Mouse (Mus musculus) limb, embryonic 12.5 days (tissue): ENCODE measurements at regions not wholly inside any gene's neighbourhood (a gene's known extent, or its start where the extent isn't known, plus 50 kb on each side); places are given as distances from the start of the nearest gene placed in this dataset.

Experiments
- ATAC-seq: fragments of 200-750 bp; cut with Nextera tagmentation; 2 replicates; pipeline ENCODE4 v1.8.0; 2017; ENCODE audit warnings: low read depth, moderate TSS enrichment; ENCODE audit not compliant: insufficient number of reproducible peaks, insufficient read depth, low FRiP score, low TSS enrichment
- H3K27ac ChIP-seq: fragments of 300-500 bp; sonication (generic); 2 replicates; pipeline ENCODE4 v1.5.1; 2016; ENCODE audit warnings: mild to moderate bottlenecking, moderate library complexity
- H3K27me3 ChIP-seq: fragments of 300-500 bp; sonication (generic); 2 replicates; pipeline ENCODE4 v1.6.1; 2016; ENCODE audit warnings: mild to moderate bottlenecking, moderate library complexity
- H3K36me3 ChIP-seq: fragments of 300-500 bp; sonication (generic); 2 replicates; pipeline ENCODE4 v1.6.1; 2016; ENCODE audit warnings: mild to moderate bottlenecking, moderate library complexity
- H3K4me1 ChIP-seq: fragments of 300-500 bp; sonication (generic); replicated peaks from 2 replicates; pipeline ENCODE4 v1.6.1; 2016
- H3K4me2 ChIP-seq: fragments of 300-500 bp; sonication (generic); 2 replicates; pipeline ENCODE4 v1.6.1; 2016; ENCODE audit warnings: mild to moderate bottlenecking, moderate library complexity
- H3K4me3 ChIP-seq: fragments of 300-500 bp; sonication (generic); replicated peaks from 2 replicates; pipeline ENCODE4 v1.5.1; 2016; ENCODE audit warnings: mild to moderate bottlenecking
- H3K9ac ChIP-seq: fragments of 300-500 bp; sonication (generic); replicated peaks from 2 replicates; pipeline ENCODE4 v1.6.1; 2016; ENCODE audit warnings: mild to moderate bottlenecking, moderate library complexity
- H3K9me3 ChIP-seq: fragments of 300-500 bp; sonication (generic); 2 replicates; pipeline ENCODE4 v1.6.1; 2016; ENCODE audit warnings: mild to moderate bottlenecking, moderate library complexity
- WGBS: fragments of 180-500 bp; shearing (Covaris S2); methylation state at CpG from one replicate; pipeline ENCODE4 v1.1.7; 2016; 5-methylcytosine and 5-hydroxymethylcytosine counted together

DNA sequence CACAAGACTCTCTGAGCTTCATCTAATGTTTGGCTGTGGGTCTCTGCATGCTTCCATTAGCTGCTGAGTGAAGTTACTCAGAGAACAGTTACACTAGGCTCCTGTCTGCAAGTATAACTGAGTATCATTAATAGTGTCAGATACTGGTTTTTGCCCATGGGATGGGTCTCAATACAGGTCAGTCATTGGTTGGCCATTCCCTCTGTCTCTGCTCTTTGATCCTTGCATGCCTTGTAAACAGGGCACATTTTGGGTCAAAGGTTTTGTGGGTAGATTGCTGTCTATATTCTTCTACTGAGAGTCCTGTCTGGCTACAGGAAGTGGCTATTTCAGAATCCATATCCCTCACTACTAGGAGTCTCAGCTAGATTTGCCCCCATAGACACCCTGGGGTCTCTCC lies 2864.7 kb upstream of the Lrrc6 start:
- Histone ChIP-seq H3K9me3 (no peaks in the 10 kb centered on the region), H3K4me2 (no peak overlapping the region), H3K4me1 (no peaks in the 10 kb centered on the region), H3K27me3 (no peaks in the 10 kb centered on the region), H3K27ac (no peak overlapping the region), H3K4me3 (no peak overlapping the region), H3K9ac (no peak overlapping the region), H3K36me3 (no peaks in the 10 kb centered on the region)
- no peak for ATAC-seq

DNA sequence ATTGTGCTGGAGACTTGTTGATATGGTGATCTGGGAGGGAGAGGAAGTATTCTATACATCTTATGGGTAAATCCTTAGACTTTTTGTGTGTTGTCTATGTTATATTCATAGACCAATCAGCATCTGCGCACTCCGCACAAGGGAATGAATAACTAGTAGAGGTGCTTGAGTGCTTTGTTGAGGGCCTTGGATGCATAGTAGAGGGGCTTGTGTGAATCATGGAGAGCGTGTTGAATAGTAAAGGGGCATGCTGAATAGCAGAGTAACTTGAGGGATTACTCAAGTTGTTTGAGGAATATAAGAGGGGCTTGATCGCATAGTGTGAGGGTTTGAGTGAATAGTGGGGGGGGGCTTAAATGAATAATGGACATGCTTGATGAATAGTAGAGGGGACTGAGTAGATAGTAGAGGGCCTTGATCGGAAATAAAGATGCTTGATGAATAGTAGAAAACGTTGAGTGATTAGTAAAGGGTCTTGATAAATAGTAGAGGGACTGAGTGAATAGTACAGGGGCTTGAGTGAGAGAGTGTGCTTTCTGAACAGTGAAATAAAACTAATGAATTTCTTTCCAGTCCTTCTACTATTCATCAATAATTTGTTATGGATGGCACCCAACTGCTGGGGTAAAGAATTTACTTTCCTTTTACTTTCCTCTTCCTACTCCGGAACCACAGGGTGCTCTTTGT lies 2849.5 kb upstream of the Lrrc6 start:
- 89% methylated on average over 7 of the region's 7 CpGs for WGBS
- ATAC-seq, result no peak

DNA sequence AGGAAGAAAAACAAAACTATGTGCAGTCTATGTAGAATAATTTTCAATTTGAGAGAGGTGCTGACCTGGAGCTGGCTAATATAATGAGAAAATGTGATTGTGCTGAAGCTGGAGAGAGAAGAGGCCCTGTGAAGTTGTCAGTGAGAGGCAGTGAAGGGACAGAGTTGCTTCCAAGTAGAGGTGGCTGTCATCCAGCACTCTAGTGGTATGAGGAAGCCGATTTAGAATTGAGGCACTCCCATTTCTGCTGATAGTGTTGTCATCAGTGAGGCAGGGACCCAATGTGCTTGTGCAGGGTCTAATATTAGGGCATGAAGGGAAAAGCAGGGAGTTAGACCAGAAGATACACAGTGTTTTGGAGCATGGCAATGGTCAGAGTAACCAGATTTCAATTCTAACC lies 2845.4 kb upstream of the Lrrc6 start:
- Histone ChIP-seq H3K4me3 (no peak overlapping the region), H3K27ac (no peak overlapping the region), H3K36me3 (no peaks in the 10 kb centered on the region), H3K9ac (no peak overlapping the region), H3K27me3 (no peaks in the 10 kb centered on the region), H3K4me1 (no peaks in the 10 kb centered on the region), H3K9me3 (no peaks in the 10 kb centered on the region), H3K4me2 (no peak overlapping the region)
- 88% methylated on average over 1 of the region's 1 CpGs for WGBS
- ATAC-seq, result no peak

More for the DNA sequence above, 2849.5 kb upstream of the Lrrc6 start:
- Histone ChIP-seq H3K27me3 (no peaks in the 10 kb centered on the region), H3K36me3 (no peaks in the 10 kb centered on the region), H3K4me1 (no peaks in the 10 kb centered on the region), H3K4me3 (no peak overlapping the region), H3K9ac (no peak overlapping the region), H3K27ac (no peak overlapping the region), H3K9me3 (no peaks in the 10 kb centered on the region), H3K4me2 (no peak overlapping the region)

DNA sequence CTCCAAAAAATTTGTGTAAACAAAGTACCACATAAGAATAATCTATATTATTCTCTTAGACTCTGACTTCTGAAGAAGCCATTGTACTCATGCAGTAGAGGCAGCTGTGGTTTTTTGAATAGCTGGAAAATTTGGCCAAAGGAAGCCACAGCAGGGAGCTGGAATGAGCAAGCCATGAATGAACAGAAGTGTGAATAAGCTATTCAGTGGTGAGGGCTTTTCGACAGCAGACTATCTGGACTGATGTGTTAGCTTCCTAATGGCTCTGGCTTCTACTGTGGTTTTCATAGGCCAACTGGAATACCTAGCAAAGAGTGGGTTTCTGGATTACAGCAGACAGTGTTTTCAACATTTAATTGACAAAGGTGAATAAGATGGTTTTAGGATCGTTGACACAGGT lies 2842.0 kb upstream of the Lrrc6 start:
- Histone ChIP-seq H3K27me3 (no peaks in the 10 kb centered on the region), H3K4me2 (no peak overlapping the region), H3K4me3 (no peak overlapping the region), H3K9ac (no peak overlapping the region), H3K36me3 (no peaks in the 10 kb centered on the region), H3K4me1 (no peaks in the 10 kb centered on the region), H3K27ac (no peak overlapping the region), H3K9me3 (no peaks in the 10 kb centered on the region)
- 74% methylated on average over 2 of the region's 2 CpGs for WGBS
- ATAC-seq, result no peak

DNA sequence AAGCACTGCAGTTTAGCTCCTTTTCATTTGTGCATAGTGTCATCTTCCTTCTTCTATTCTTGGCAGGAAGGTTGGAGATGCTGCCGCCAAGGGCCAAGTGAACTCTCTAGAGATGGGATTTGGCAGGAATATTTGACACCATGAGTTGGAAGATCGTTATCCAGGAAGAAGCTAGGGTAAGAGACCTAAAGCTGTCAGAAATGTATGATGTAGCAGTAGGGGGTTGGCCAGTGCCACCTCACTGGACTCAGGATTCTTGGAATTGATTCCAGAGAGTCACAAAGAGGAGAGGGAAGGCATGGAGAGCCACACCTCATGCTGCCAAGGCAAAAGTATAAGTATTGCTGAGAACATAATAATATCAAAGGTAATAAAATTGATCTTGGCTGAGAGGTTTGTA lies 2835.8 kb upstream of the Lrrc6 start:
- WGBS, result 75% methylated on average over 2 of the region's 2 CpGs
- H3K9ac ChIP-seq, result no peak overlapping the region
- no peaks in the 10 kb centered on the region for H3K4me1 ChIP-seq
- no peak overlapping the region for H3K27ac ChIP-seq
- no peaks in the 10 kb centered on the region for H3K36me3 ChIP-seq
- no peak for ATAC-seq
- H3K9me3 ChIP-seq, result no peaks in the 10 kb centered on the region
- no peak overlapping the region for H3K4me3 ChIP-seq
- H3K4me2 ChIP-seq, result no peak overlapping the region
- H3K27me3 ChIP-seq, result no peaks in the 10 kb centered on the region

DNA sequence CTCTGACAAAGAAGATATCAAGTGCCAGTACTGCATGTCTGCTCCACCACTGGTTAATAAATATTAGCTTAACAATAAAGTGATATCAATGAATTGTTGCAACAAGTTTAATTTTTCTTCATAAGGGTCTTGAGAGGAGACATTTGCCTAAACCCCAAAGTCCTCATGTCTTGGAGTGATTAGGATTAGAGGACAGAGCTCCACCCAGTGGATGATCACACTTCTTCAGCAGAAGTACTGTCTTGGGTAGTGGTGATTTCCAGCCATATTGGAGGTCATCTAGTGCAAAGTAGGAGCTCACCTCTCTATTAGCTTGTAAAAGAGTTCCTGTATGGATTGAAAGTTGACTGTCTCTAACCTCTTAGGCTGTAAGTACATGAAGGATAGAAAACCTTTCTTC lies 2825.8 kb upstream of the Lrrc6 start:
- Histone ChIP-seq H3K4me1 (no peaks in the 10 kb centered on the region), H3K27ac (no peak overlapping the region)
- no peak for ATAC-seq

DNA sequence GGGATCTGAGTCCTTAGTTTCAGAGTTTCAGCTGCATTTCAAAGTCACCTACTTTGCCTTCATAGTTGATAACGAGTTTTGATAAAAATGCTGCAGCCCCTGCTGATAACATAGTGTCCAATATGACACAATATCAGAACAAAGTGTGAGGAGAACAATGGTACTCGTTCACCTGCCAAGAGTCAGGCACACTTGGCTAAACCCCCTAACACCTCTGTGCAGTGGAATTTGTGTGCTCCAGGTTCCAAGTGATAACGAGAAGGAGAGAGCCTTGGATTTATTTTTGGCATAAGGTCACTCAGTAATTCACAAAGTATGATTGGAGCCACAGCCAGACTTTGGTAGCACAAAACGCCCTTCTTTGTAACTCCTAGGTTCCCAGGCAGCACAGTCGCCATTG lies 2802.4 kb upstream of the Lrrc6 start:
- Histone ChIP-seq H3K9ac (no peak overlapping the region), H3K36me3 (no peaks in the 10 kb centered on the region), H3K4me2 (no peak overlapping the region), H3K27ac (no peak overlapping the region), H3K9me3 (no peaks in the 10 kb centered on the region), H3K4me1 (no peaks in the 10 kb centered on the region), H3K4me3 (no peak overlapping the region), H3K27me3 (no peaks in the 10 kb centered on the region)
- ATAC-seq, result no peak
- WGBS, result 66% methylated on average over 5 of the region's 5 CpGs

More for the DNA sequence above, 2825.8 kb upstream of the Lrrc6 start:
- H3K4me3 ChIP-seq, result no peak overlapping the region
- no peaks in the 10 kb centered on the region for H3K36me3 ChIP-seq
- no peaks in the 10 kb centered on the region for H3K9me3 ChIP-seq
- no peaks in the 10 kb centered on the region for H3K27me3 ChIP-seq
- H3K4me2 ChIP-seq, result no peak overlapping the region
- no peak overlapping the region for H3K9ac ChIP-seq

DNA sequence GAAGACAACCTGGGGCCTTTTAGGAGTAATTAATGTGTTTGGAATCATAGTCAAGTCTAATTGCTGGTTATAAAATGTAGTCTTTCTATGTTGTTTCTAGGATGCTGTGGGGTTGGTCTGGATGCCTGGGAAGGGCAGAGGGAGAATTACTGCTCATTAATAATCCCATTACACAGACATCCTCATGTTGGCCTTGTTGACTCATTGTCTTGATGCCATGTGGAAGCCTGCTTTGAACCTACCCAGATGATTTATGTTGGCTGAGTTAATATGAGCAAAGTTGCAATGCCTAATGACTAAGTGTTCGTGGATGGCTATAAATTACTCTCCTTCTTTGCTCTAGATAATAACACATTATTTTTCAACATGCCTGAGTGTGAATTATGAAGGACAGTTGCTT lies 2790.6 kb upstream of the Lrrc6 start:
- no peaks in the 10 kb centered on the region for H3K4me1 ChIP-seq
- H3K4me3 ChIP-seq, result no peak overlapping the region
- 24% methylated on average over 1 of the region's 1 CpGs for WGBS

GRCm38 (mm10) chr15:69275546-69276255 lies 2775.0 kb upstream of the Lrrc6 start:
- Histone ChIP-seq H3K27me3 (no peaks in the 10 kb centered on the region), H3K9me3 (no peaks in the 10 kb centered on the region), H3K36me3 (no peaks in the 10 kb centered on the region), H3K9ac (no peak overlapping the region), H3K4me2 (no peak overlapping the region), H3K4me3 (no peak overlapping the region), H3K27ac (no peak overlapping the region), H3K4me1 (peaks cover 7% of the 10 kb centered on the region)
- ATAC-seq, result no peak

More for the DNA sequence above, 2790.6 kb upstream of the Lrrc6 start:
- no peak for ATAC-seq
- Histone ChIP-seq H3K27ac (no peak overlapping the region), H3K36me3 (no peaks in the 10 kb centered on the region), H3K27me3 (no peaks in the 10 kb centered on the region), H3K4me2 (no peak overlapping the region), H3K9me3 (no peaks in the 10 kb centered on the region), H3K9ac (no peak overlapping the region)

- Histone ChIP-seq H3K4me1 (peaks cover 7% of the 10 kb centered on the region), H3K4me2 (no peak overlapping the region), H3K27ac (no peak overlapping the region), H3K27me3 (no peaks in the 10 kb centered on the region), H3K9ac (no peak overlapping the region), H3K9me3 (no peaks in the 10 kb centered on the region), H3K4me3 (no peak overlapping the region), H3K36me3 (no peaks in the 10 kb centered on the region)
- ATAC-seq, result no peak
- 34% methylated on average over 8 of the region's 8 CpGs for WGBS
Measured at GRCm38 (mm10) chr15:69274225-69274766, 2773.6 kb upstream of the Lrrc6 start.

GRCm38 (mm10) chr15:69273518-69273917 lies 2772.8 kb upstream of the Lrrc6 start:
- ATAC-seq, result no peak
- H3K4me2 ChIP-seq, result no peak overlapping the region
- no peak overlapping the region for H3K4me3 ChIP-seq
- H3K9ac ChIP-seq, result no peak overlapping the region
- no peaks in the 10 kb centered on the region for H3K27me3 ChIP-seq
- no peak overlapping the region for H3K27ac ChIP-seq
- WGBS, result 59% methylated on average over 1 of the region's 1 CpGs
- H3K9me3 ChIP-seq, result no peaks in the 10 kb centered on the region
- peaks cover 7% of the 10 kb centered on the region for H3K4me1 ChIP-seq
- H3K36me3 ChIP-seq, result no peaks in the 10 kb centered on the region

DNA sequence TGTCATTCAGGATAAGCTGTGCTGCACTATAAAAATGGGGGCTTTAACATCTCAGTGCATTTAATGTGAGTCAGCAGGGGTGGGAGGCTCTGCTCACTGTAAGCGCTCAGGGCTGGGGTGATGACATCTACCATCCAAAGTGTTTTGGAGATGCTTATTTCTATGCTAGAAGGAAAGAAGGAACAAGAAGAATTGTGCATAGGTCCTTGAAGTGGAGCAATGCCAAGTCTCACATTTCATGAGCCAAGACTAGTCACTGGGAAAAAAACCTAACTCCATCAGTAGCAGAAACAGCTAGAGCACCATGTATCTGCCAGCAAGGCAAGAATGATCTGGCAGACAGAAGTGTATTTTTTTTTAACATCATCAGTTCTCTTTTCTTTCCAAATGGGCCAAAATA lies 2761.2 kb upstream of the Lrrc6 start:
- Histone ChIP-seq H3K36me3 (no peaks in the 10 kb centered on the region), H3K4me1 (no peaks in the 10 kb centered on the region; the same call in 1 of the 2 replicates), H3K27me3 (no peaks in the 10 kb centered on the region), H3K4me2 (no peak overlapping the region), H3K9ac (no peak overlapping the region), H3K27ac (no peak overlapping the region), H3K9me3 (no peaks in the 10 kb centered on the region), H3K4me3 (no peak overlapping the region)
- WGBS, result 91% methylated on average over 1 of the region's 1 CpGs
- ATAC-seq, result no peak
